Mouse (Mus musculus) ES-E14 (cell line): ENCODE data around the gene Sulf2. TPM values are rescaled to one million over a fixed set of nuclear protein-coding genes. Genes with fewer than 3 reads are reported as not detected.

Source experiments
- DNase-seq: peaks from one replicate; pipeline ENCODE4 v3.0.0-alpha.2; 2013; ENCODE audit warnings: low read depth, low spot score
- H3K27ac ChIP-seq: 2 replicates; pipeline ENCODE4 v1.5.1; 2012; ENCODE audit warnings: low read depth, mild to moderate bottlenecking, low read length, moderate library complexity, mixed read lengths; ENCODE audit not compliant: poor library complexity, insufficient read depth, severe bottlenecking
- H3K36me3 ChIP-seq: 2 replicates; pipeline ENCODE4 v1.6.1; 2012; ENCODE audit warnings: mild to moderate bottlenecking, low read length, moderate library complexity, mixed read lengths; ENCODE audit not compliant: control insufficient read depth, poor library complexity, insufficient read depth, severe bottlenecking
- H3K4me1 ChIP-seq, 2 experiments: fragments of 150-350 bp in 1 of 2; sonication (generic) in 1 of 2; 2 replicates each; pipeline ENCODE4 v1.6.1; 2012; ENCODE audit warnings: low read length in 2 of 2, mild to moderate bottlenecking in 1 of 2, mixed read lengths in 1 of 2; ENCODE audit not compliant: control insufficient read depth in 2 of 2, insufficient read depth in 2 of 2, poor library complexity in 1 of 2
- H3K4me3 ChIP-seq, 2 experiments: fragments of 150-350 bp in 1 of 2; sonication (generic) in 1 of 2; 2 replicates each; pipeline ENCODE4 v1.5.1; 2012; ENCODE audit warnings: low read length in 2 of 2, low read depth in 1 of 2, mild to moderate bottlenecking in 1 of 2, mixed read lengths in 1 of 2; ENCODE audit not compliant: insufficient read depth in 1 of 2, poor library complexity in 1 of 2, severe bottlenecking in 1 of 2
- H3K9ac ChIP-seq: 2 replicates; pipeline ENCODE4 v1.6.1; 2012; ENCODE audit warnings: low read depth, mild to moderate bottlenecking, low read length, mixed read lengths; ENCODE audit not compliant: poor library complexity, insufficient read depth, severe bottlenecking
- H3K9me3 ChIP-seq: fragments of 150-350 bp; sonication (generic); 2 replicates; pipeline ENCODE4 v1.6.1; 2012; ENCODE audit warnings: low read depth, mild to moderate bottlenecking, low read length; ENCODE audit not compliant: control insufficient read depth, insufficient read depth
- CHD2 ChIP-seq: IDR thresholded peaks from 2 replicates; pipeline ENCODE4 v1.6.1; 2014; ENCODE audit warnings: mild to moderate bottlenecking, low read depth, low read length, inconsistent platforms
- HCFC1 ChIP-seq: IDR thresholded peaks from 2 replicates; pipeline ENCODE4 v1.6.1; 2012; ENCODE audit warnings: low read length, inconsistent platforms, borderline replicate concordance; ENCODE audit not compliant: insufficient read depth
- MAFK ChIP-seq: IDR thresholded peaks from 2 replicates; pipeline ENCODE4 v1.6.1; 2014; ENCODE audit warnings: mild to moderate bottlenecking, low read depth, low read length, inconsistent platforms; ENCODE audit not compliant: insufficient read depth
- ZC3H11A ChIP-seq: IDR thresholded peaks from 2 replicates; pipeline ENCODE4 v1.6.1; 2012; ENCODE audit warnings: low read depth, mild to moderate bottlenecking, inconsistent platforms, low read length, borderline replicate concordance
- ZNF384 ChIP-seq: IDR thresholded peaks from 2 replicates; pipeline ENCODE4 v1.6.1; 2012; ENCODE audit warnings: low read depth, low read length, inconsistent platforms
- in situ Hi-C, 2 experiments: fragments of 600-800 bp; cut with MboI; formaldehyde crosslinking; loops; one replicate each; pipeline ENCODE4 v1.15.1; 2025; ENCODE audit warnings: low sequenced_read_pairs in 2 of 2, inconsistent platforms in 1 of 2; ENCODE audit not compliant: unreplicated experiment in 2 of 2
- total RNA-seq: library from RNA; depleted of rRNA; stranded (reverse); fragments of 300-350 nt; gene quantifications from 2 replicates; pipeline ENCODE4 v1.2.3, GENCODE M21; 2012

Sulf2 gene
- total RNA-seq, 1 experiment: 102 TPM

GRCm38 (mm10) chr2:166150584-166150983, 4.9 kb downstream of the Sulf2 start:
- no peak overlapping the region for H3K4me3 ChIP-seq
- H3K9ac ChIP-seq: no peak overlapping the region
- H3K36me3 ChIP-seq: peaks cover 12% of the 10 kb centered on the region
- in situ Hi-C loops: no loop called here
- H3K27ac ChIP-seq: no peak overlapping the region
- peaks cover 17 to 56% of the 10 kb centered on the region in 2 experiments for H3K4me1 ChIP-seq
- no peak for TF ChIP-seq ZC3H11A
- DNase-seq: no peak
- no peaks in the 10 kb centered on the region for H3K9me3 ChIP-seq

GRCm38 (mm10) chr2:166149482-166149881, 6.0 kb downstream of the Sulf2 start:
- H3K4me3 ChIP-seq: no peak overlapping the region; a peak in 1 of 4 replicates
- 0 out of 2 replicates have a peak overlapping the region, but pooled peaks have one; percentile 11 for H3K27ac ChIP-seq
- in situ Hi-C loops: no loop called here
- no peaks in the 10 kb centered on the region for H3K9me3 ChIP-seq
- H3K36me3 ChIP-seq: peaks cover 14% of the 10 kb centered on the region
- TF ChIP-seq CHD2: no peak
- no peak for TF ChIP-seq ZNF384
- no peak for TF ChIP-seq MAFK
- no peak for TF ChIP-seq ZC3H11A
- no peak for TF ChIP-seq HCFC1
- DNase-seq: no peak
- 0 out of 2 replicates have a peak overlapping the region, but pooled peaks have one; percentile 18 for H3K9ac ChIP-seq
- peaks cover 21 to 66% of the 10 kb centered on the region in 2 experiments for H3K4me1 ChIP-seq

- Histone ChIP-seq H3K4me3 (0 out of 4 replicates have a peak overlapping the region, but pooled peaks of 1 of the 2 experiments have one; percentile 4), H3K27ac (peak overlapping the region; percentile 13; the same call in 1 of the 2 replicates), H3K4me1 (peaks cover 21 to 71% of the 10 kb centered on the region in 2 experiments), H3K9ac (peak overlapping the region; percentile 7; the same call in 1 of the 2 replicates), H3K36me3 (peaks cover 14% of the 10 kb centered on the region), H3K9me3 (no peaks in the 10 kb centered on the region)
- no peak for DNase-seq
- in situ Hi-C loops: no loop called here
- TF ChIP-seq MAFK: no peak
- no peak for TF ChIP-seq ZC3H11A
- no peak for TF ChIP-seq ZNF384
- TF ChIP-seq HCFC1: no peak
- no peak for TF ChIP-seq CHD2
These were observed 6.7 kb downstream of the Sulf2 start for GRCm38 (mm10) chr2:166148672-166149332.

GRCm38 (mm10) chr2:166147930-166148651, 7.4 kb downstream of the Sulf2 start:
- no peak overlapping the region for H3K27ac ChIP-seq
- H3K36me3 ChIP-seq: peaks cover 14% of the 10 kb centered on the region
- TF ChIP-seq ZC3H11A: no peak
- TF ChIP-seq HCFC1: no peak
- TF ChIP-seq ZNF384: no peak
- TF ChIP-seq MAFK: no peak
- TF ChIP-seq CHD2: no peak
- H3K4me1 ChIP-seq: peaks cover 23 to 69% of the 10 kb centered on the region in 2 experiments
- no peaks in the 10 kb centered on the region for H3K9me3 ChIP-seq
- H3K4me3 ChIP-seq: no peak overlapping the region
- H3K9ac ChIP-seq: no peak overlapping the region
- no peak for DNase-seq
- in situ Hi-C loops: no loop called here
